Mouse (Mus musculus) left cerebral cortex, adult 11 months (tissue): ENCODE data around the gene Aldh1l1.

ENCODE experiments used
- DNase-seq: peaks from one replicate; pipeline ENCODE4 v3.0.0; 2022; ENCODE audit warnings: low spot score

Aldh1l1 gene

GRCm38 (mm10) chr6:90472079-90472478 is 14.1 kb upstream of the Aldh1l1 start:
- no peak for DNase-seq

DNA sequence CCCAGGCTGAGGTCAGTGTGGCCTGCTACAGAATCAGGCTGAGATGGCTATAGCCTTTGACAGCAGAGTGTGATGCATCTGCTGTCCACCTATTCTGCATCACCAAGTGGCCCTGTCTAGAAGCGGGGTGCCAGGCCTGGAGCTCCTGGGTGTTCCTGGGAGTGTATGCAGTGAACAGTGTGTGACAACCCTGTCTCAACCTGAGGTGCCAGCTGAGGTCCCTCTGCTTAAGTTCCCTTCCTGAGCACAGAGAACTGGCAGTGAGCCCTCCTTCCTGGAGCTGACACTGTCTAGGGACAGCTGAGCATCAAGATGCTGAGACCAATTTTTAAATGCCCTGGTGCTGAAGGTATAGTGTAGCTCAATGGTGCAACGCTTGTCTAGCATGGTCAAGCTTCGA is 13.5 kb upstream of the Aldh1l1 start:
- DNase-seq: no peak

GRCm38 (mm10) chr6:90473630-90474360 is 12.4 kb upstream of the Aldh1l1 start:
- no peak for DNase-seq

DNA sequence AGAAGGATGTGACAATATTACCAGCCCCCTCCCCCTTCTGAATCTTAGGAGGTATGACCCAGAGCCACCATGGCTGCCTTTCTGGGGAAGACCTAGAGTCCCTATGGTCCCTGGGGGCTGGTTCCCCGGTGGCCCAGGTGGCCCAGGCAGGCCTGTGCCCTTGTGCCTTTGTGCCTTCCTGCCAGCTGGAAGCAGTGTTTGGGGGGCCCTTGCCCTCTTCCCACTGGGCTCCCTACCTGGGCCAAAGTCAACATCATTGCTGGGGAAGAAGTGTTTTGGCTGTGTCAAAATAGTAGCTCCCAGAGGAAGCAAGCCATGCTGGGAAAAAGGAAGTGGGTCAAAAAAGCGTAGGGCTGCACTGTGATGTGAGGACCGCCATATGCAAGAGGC is 11.9 kb upstream of the Aldh1l1 start:
- no peak for DNase-seq

DNA sequence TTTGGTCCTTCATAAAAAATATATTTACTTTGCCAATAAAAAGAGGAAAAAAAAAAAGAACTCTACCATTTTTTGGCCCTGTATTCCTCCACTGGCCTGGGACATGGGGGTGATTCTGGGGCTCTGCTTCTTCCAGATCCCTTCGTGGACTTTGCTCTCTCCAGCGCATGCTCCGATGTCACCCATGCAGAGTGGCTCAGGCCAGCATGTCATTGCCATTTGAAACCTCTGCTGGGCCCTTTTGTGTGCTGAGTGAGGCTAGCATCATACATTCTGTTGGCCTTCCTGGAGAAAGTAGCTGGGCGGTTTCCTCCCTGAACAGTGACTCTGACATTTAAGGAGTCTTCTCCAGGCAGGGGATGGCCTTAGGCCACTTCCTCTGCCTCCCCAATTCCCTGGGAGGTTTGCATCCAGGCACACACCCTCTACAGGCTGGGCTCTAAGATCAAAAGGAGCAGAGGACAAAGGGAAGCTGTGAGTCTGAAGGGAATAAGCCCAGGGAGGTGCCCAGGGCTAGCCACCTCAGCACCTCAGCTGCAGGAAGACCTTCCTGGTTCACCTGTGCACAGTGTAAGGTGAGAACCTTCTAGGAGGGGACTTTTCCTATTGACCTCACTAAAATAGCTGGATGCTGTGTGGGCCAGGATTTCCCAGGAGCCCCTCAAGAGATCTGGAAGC is 10.9 kb upstream of the Aldh1l1 start:
- no peak for DNase-seq

DNA sequence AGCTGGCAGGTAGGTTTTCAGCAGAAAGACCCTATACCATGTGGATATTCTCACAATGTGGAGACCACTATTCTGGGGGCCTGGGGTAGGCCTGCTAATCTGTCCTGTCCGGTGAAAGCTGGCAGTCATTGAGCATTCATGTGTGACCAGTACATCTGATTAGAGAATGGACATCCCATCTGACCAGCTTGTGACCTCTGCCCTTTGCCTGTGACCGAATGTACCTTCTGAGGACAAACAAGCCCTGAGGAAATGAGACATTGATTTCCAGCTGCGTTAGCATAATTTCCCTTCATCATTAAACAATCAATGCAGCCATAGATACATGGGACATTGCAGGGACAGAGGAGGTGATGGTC is 10.4 kb upstream of the Aldh1l1 start:
- no peak for DNase-seq

- DNase-seq: no peak
These were observed 9.2 kb upstream of the Aldh1l1 start for GRCm38 (mm10) chr6:90476941-90477518.

GRCm38 (mm10) chr6:90484249-90484648 is 2.0 kb upstream of the Aldh1l1 start:
- DNase-seq: no peak

DNA sequence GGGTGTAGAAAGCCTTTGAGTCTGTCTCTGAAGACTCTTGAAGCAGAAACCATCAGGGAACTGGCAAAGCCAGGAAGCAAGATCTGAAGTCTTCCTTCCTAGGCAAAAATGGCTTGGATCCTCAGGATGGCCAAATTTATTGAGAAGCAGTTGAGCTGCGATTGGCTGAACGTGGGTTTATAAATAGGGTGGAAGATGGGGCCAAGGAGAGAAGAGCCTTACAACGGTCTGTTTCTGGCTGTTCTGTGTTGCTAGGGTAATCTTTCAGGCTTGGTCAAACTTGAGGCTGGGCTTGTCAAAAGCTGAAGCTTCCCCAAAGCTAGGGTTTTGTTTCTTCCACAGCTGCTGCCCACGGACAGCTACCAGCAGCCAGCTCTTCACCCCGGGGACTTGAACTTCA is 1.4 kb upstream of the Aldh1l1 start:
- DNase-seq: no peak

- no peak for DNase-seq
These were observed 1.3 kb downstream of the Aldh1l1 start for GRCm38 (mm10) chr6:90487531-90487930.

GRCm38 (mm10) chr6:90489532-90489931 is 3.3 kb downstream of the Aldh1l1 start:
- DNase-seq: no peak

DNA sequence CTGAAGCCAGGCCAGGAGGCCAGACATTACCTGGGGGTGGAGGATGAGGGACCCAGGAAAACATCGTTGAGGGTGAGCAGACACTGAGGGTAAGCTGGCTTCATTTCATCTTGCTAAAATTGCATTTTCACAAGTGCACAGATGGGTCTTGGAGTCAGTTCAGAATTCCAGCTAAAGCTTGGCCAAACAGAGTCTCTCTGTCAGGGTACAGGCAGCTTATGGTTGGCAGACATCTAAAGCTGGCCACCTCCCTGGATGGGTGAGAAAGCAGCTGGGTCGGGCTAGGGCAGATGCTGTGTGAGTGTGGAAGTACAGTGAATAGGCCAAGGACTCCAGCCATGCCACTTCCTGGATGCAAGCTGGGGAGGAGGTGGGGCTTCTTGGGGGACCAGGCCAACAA is 4.7 kb downstream of the Aldh1l1 start:
- no peak for DNase-seq

DNA sequence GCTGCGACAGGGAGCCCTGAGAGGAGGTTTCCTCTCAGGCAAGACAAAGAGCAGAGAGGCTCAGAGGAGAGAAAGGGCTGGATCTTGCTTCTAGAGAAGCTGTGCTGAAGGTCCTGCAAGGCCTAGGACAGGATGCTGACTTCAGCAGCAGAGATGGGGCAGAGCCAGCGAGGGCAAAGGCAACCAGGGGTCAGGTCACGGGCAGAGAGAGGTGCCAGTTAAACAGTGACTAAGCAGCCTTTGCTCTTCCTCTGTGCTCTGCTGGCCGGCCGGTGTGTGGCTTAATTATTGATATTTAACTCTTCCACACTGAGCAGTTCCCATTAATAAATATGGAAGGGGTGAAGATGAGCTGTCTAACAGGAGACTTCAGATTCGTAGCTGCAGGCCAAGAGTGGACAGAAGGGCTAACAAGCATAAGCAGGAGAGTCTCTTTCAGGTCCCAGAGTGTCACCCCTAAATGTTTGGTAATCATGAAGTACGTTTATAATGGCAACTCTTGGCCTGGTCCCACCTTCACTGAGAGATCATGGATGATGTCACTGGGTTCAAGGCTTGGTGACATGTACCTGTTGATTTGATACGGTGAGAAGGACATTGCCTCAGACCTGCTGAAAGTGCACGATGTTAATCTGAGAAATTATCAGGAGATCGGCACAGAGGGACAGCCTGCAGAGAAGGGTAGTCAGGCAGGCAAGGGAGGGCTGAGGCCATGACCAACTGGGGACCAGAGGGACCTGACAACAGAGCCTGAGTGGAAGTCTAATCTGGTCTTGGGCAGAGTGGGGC is 5.9 kb downstream of the Aldh1l1 start:
- DNase-seq: no peak

DNA sequence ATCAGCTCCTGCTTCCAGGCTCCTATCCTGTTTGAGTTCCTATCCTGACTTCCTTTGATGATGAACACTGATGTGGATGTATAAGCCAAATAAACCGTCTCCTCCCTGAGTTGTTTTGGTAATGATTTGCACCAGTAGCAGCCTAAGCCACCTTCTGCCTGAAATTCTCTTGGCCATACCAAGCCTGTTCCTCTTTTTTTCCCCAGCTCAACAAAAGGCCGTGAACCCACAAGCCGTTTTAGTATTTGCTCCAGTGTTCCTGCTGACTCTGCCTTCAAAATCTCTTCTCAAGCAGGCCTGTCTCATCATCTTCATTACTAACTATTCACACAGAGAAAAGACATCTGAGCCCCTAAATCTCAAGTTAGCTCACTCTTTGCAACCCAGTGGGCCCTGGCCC is 7.9 kb downstream of the Aldh1l1 start:
- DNase-seq: no peak

- no peak for DNase-seq
These were observed 8.3 kb downstream of the Aldh1l1 start for GRCm38 (mm10) chr6:90494566-90494965.

- DNase-seq: no peak
These were observed 9.2 kb downstream of the Aldh1l1 start for GRCm38 (mm10) chr6:90495282-90495912.

DNA sequence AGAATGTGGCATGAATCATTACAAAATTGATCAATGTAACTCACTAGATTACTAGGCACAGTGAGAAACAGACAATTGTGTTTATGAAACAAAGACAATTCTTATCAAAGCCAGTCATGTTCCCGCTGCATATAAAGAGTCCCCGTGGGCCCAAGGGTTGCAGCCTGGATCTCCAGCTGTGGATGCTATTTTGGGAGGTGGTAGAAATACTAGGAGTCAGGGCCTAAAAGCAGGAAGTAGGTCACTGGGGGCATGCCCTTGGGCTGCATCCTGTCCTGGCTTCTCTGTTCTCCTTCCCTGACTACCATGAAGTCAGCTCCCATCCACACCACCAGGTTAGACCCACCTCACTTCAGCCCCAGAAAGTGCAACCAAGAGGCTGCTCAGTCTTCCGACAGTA is 10.0 kb downstream of the Aldh1l1 start:
- DNase-seq: no peak

DNA sequence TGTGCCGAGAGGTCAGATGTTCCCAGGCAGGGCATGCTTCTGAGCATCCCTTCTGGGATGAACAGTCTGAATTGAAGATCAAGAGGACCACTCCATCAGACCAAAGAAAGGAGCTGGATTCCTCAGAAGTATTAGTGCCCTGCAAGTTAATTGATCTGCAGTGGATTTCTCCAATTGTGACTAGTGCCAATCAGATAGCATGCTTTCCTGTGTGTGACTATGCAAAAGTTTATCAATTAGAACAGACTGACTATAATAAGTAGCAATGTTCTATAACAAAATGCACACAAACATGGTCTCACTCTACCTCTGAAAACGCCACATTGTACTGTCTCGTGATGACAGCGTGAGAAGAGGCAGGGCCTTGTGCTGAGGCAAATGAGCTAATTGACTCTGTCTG is 13.3 kb downstream of the Aldh1l1 start:
- DNase-seq: no peak

DNA sequence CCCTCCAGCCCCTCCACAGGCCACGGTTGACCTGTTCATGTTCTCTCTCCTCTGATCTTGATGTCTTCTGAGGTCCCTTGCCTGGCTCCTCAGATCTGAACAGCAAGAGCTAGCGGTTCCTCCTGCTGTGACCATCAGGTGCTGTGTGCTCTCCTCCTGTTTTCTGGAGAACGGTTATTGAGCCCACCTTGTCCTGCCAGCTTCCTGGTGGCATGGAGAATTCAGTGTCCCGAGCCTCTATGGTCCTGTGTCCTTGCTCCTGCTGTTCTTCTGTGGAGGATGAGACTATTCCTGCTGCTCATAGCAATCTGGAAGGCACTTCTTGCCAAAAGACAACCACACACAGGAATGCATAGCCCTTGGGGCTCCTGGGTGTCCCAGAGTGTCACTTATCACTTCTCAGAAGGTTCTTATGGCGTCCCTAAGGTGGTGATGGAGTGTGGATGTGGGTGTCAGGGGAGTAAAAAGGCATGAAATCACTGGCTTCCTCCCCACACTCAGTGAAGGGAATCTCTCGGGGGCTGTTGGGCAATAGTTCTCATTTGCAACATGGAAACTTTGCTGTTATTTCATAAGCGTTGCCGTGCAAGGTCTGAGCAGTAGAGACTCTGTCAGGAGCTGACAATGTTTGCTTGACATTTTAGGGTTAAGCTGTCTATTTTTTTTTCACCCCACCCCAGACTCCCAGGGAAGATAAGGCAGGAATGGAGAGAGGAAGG is 15.2 kb downstream of the Aldh1l1 start:
- no peak for DNase-seq

DNA sequence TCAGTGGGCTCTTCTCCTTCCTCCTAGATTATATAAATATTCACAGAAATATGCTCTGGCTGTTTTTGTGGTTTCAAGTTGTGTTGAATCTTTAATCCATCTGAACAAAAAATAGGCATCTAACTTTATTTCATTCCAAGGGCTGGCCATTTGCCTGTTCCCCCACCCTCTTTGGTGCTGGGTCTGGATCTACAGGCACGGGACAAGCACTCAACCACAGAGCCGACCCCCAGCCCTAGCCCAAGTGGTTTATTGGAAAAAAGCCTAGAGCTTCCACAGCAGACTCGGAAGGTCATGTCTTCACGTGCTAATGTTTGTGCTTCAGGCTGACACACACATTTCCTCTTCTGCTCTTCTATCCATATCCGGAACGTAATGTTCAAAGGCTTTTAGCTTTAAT is 19.7 kb downstream of the Aldh1l1 start:
- DNase-seq: no peak

- peak; percentile 76 for DNase-seq
These were observed 20.6 kb downstream of the Aldh1l1 start for GRCm38 (mm10) chr6:90506673-90507311.
